Mouse (Mus musculus): ENCODE data around the gene Gm48552. TPM values are rescaled to one million over a fixed set of nuclear protein-coding genes. Genes with fewer than 3 reads are reported as not detected.

The Gm48552 gene
- 1 to 10 TPM; 2.3 to 3.7 TPM for total RNA-seq (2023)

DNA sequence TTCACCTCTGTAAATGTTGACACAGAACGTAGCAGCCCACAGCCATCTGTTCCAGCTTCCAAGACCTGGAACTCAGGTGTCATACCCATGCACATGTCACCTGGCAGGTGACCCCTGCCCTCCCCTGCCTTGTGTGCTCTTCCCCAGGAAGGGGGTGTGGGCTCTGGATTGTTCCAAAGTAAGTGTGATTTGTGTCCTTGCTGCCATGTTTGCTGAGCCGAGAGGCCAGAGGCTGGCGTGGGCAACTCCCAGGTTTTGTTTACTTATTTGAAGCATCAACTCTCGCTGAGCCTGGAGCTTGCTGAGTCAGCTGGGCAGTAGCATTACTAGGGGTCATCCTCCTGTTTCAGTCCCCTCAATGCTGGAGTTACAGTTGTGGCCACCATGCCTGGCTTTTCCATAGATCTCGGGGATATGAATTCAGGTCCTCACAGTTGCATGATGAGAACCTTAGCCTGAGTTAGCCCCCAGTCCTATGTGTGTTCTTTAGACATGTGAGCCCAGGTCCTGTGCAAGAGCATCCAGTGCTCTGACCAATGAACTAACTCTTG, at the start of gene Gm48552:
Gm48552 (plus strand) TSS at position 501 of the 551 bp plus-strand sequence.

DNA sequence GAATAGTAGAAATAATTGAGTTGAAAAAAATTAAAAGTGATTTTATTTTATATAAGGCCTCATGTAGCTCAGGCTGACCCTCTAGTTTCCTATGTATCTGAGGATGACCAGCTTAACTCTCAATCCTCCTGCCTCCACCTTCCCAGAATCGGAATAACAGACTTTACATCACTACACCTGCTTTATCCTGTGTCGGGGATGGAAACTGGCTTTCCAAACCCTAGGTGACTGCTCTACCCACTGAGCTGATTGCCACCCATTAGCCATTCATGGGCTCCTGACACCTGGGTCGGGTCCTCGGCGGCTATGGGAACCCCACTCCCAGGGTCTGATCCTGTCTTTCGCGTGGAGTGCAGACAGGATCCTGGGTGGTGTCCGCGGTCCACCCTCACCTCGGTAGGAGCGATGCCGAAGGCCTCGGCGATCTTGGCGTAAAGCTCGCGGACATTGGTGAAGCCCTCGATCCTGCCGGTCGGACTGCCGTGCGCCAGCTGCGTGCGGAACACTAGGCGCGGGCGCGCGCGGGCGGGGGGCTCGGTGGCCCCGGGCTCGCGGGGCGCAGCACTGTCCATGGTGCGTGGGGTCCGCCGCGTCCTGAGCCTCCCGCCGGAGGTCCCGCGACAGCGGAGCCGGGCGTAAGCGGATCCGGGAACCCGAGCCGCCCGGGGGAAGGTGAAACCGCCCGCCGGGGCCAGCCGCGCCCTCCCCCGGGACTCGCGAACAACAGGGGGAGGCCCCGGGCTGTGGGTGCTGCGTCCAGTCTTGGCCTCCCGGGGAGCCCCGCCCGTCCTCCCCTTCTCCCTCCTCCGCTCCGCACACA, 45.9 kb upstream of the Gm48552 start, which contains the start of gene Gipc3:
Gipc3 (minus strand) TSS at position 581 of the 820 bp plus-strand sequence.

DNA sequence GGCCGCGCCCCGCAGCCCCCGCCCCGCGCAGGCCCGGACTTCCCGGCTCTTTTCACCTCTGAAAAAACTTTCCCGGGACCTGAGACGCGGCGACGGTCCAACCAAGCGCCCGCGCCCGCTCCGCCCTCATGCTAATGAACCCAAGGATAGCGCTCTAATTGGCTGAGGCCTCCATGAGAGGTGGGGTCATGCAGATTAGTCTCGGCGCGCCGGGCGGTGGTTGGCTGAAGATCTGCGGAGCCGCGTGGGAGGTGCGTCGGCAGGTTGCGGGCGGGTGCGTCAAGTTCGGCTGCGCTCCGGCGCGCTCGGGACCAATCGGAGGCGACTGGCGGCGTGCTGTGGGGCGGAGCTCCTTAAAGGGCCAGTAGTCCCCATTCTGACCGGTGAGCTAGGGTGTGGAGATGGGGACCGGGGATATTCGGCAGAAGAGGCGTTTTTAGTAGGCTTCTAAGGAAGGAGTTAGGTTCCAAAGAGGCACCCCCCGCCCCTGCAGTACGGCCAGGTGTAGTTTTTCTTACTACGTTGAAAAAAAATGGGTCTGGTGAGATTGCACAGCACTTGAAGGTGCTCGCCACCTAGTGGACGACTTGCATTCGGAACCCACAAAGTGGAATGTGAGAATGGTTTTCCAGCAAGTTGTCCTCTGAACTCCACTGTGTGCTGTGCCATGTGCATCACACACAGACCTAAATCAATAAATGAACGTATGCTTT, 38.3 kb upstream of the Gm48552 start, which contains the start of gene Hmg20b:
Hmg20b (minus strand) TSS at position 130 of the 713 bp plus-strand sequence.

DNA sequence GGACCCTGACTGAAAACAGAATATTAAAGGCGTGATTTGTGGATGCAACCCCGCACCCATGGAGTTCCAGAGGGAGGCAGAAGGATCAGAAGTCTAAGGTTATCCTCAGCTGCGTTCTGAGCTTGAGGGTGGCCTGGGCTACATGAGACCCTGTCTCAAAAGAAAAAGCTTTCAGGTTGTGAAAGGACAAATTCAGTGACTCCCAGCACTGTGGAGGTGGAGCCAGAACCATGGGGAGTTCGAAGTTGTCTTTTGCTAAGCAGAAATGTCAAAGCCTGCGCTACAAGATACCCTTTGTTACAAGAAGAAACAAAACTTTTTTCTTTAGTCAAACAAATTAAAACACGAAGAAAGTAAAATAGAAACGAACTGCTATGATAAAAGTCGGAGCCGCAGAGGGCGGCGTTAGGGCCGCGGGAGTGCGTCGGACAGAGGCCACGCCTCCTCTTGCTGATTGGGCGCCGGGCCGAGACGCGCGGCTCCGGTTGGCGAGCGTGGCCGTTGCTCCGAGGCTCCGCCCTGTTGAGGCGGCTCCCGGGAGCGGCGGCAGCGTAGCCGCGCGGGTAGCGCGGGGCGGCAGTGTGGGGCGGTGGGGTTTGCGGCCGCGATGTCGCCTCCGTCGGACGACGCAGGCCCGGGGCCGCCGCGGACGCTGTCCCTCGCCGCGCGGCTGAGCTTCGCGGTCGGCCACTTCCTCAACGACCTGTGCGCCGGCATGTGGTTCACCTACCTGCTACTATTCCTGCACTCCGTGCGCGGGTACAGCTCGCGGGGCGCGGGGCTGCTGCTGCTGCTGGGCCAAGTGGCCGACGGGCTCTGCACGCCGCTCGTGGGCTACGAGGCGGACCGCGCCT, 31.6 kb upstream of the Gm48552 start, which contains the start of gene Mfsd12:
Mfsd12 (plus strand) TSS at position 501 of the 854 bp plus-strand sequence.

DNA sequence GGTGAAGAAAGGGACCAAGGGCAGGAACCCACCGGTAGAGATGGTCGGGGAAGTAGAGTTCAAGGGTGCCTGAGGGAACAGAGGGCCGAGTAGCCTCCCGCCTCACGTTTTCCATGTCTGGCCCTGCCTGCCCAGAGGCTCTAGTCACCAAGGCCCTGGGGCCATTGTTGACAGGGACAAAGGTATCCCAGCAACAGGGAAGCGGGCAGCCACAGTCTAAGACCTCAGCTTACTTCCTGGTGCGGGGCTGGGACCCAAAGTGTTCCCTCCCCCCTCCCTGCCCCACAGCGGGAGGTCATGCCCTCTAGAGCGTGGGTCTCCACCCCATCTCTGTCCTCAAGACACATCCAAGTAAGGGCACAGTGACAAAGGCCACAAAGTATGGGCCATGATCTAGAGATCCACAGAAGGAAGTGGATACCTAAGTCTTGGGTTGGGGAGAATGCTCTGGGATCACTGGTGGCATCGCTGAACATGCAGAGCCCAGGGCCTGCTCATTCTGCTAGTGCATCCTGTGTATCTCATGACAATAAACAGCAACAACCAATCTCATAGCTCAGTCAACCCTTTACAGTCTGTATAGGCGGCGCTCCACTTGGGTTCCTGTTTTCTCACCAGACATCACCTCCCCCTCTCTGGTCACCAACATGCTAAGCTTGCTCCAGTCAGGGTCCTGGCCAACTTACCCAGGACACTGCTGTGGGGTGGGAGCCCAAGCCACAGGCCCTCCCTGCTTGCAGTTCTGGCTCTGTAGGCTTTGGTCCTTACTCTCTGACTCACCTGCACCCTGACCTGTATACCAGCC, 22.9 kb upstream of the Gm48552 start, which contains the start of gene 4930404N11Rik:
4930404N11Rik (minus strand) TSS at position 145 of the 805 bp plus-strand sequence.

DNA sequence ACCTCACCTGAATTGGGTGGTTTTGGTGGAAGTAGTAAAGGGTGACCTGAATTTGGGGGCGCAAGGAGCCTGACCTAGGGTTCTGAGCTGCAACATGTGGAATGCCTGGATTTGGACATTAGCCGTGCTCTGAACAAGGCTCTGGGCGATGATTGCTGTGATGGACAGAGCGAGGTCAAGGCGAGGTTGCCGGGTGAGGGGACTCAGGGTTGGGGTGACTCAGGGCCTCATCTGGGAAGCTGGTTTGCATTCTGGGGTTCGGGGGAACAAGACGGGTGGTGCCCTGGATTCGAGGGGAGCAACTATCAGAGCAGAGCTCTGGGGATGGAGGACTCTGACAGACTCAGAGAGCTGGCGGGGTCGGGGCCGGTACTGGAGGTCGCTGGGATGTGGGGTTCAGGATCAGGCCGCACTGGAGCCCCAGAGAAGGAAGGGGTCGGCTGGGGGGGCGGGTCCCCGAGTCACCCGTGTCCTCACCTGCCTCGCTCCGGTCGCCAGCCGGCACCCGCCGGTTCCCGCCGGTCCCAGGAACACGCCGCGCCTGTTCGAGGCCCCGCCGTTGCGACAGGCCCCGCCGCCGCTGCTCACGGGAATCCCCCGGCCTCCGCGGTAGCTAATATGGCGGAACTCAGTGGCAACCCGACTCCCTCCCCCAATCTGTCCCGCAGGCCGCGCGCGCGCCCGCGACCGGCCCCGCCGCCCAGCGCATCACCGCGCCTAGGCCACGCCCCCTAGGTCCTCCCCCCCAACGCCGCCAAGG, 10.8 kb upstream of the Gm48552 start, which contains the start of gene Fzr1:
Fzr1 (minus strand) TSS at position 724 of the 760 bp plus-strand sequence.

DNA sequence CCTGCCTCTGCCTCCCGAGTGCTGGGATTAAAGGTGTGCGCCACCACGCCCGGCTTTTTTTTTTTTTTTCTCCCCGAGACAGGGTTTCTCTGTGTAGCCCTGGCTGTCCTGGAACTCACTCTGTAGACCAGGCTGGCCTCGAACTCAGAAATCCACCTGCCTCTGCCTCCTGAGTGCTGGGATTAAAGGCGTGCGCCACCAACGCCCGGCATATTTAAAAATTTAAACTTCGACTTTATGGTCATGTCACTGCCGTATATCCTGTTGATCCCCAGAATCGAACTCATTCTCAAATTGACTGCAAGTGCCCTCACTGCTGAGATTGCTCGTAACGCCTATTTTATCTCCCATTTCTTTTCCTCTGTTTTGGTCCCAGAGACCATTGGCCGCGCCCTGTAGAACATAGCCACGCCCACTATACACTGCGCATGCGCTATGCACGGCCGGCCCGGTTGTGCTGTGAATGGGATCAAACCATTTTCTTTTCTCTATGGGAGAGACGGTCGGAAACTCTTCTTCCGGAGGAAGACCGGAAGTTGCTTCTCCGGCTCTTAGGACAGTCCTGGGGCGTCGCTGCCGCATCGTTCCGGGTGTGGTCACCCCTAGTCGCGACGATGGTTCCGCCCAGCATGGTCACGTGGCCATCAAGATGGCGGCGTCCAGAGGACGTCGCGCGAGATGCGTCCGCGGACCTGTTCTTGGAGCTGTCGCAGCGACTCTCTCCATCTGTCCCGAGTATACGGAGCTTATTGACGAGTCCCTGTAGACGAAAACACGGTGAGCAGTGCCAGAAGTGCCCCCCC, 4.8 kb upstream of the Gm48552 start, which contains the start of the genes Dohh and Gm48551:
Dohh (plus strand) TSS at position 627 of the 803 bp plus-strand sequence.
Gm48551 (plus strand) TSS at position 665 of the 803 bp plus-strand sequence.

DNA sequence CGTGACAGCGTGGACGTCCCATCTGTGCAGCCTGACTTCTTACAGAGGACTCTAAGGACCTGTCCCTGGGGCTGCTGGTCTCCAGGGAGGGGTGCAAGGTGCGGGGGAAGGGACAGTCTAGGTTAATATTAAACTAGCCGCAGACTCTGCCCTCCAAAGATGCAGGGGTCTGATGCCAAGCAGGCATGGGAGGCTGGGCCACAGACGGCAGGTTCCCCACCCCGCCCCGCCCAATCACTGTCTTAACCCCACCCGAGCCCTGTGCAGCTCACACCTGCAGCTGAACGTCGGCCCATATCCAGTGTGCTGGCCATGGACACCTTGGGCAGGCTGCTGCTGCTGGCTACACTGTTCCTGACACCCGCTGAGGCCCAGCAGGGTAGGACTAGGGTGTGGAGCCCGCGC, 4.0 kb downstream of the Gm48552 start, which contains the start of gene Smim24:
Smim24 (plus strand) TSS at position 271 of the 405 bp plus-strand sequence.

Other genes with a start within 250 kb of the Gm48552 start
- 10 to 100 TPM; 23.5 to 34.3 TPM for gene Pias4, start 221.1 kb upstream of the Gm48552 start, total RNA-seq (2023)
- 1,000 to 10,000 TPM; 1,547 to 1,607 TPM for gene Eef2, start 212.4 kb upstream of the Gm48552 start, total RNA-seq (2023)
- 10 to 100 TPM; 33.4 to 35.1 TPM for gene Dapk3, start 206.0 kb upstream of the Gm48552 start, total RNA-seq (2023)
- gene 4930442H23Rik, start 205.2 kb upstream of the Gm48552 start, total RNA-seq (2023): not detected
- gene Nmrk2, start 187.0 kb upstream of the Gm48552 start, total RNA-seq (2023): not detected
- not detected for gene Atcay, start 158.2 kb upstream of the Gm48552 start, total RNA-seq (2023)
- gene Zfr2, start 155.8 kb upstream of the Gm48552 start, total RNA-seq (2023): 1 to 10 TPM; 1.3 to 2.7 TPM
- 10 to 100 TPM; 42.3 to 59.6 TPM for gene Matk, start 136.1 kb upstream of the Gm48552 start, total RNA-seq (2023)
- gene Mrpl54, start 122.1 kb upstream of the Gm48552 start, total RNA-seq (2023): 10 to 100 TPM; 75.9 to 85.4 TPM
- 10 to 100 TPM; 42.4 to 46.0 TPM for gene Apba3, start 122.0 kb upstream of the Gm48552 start, total RNA-seq (2023)
- gene Tjp3, start 97.4 kb upstream of the Gm48552 start, total RNA-seq (2023): 1 to 10 TPM; 1.7 to 4.5 TPM
- 100 to 1,000 TPM; 135 to 147 TPM for gene Pip5k1c, start 96.0 kb upstream of the Gm48552 start, total RNA-seq (2023)
- gene Cactin, start 67.9 kb upstream of the Gm48552 start, total RNA-seq (2023): 10 to 100 TPM; 29.4 to 32.4 TPM
- gene Tbxa2r, start 60.3 kb upstream of the Gm48552 start, total RNA-seq (2023): under 1 TPM in 1 of 2 experiments, not detected in 1; 0.26 TPM
- gene Gipc3, start 45.7 kb upstream of the Gm48552 start, total RNA-seq (2023): under 1 TPM in 1 of 2 experiments, not detected in 1; 0.15 TPM
- gene Hmg20b, start 38.5 kb upstream of the Gm48552 start, total RNA-seq (2023): 10 to 100 TPM; 71.4 to 85.8 TPM
- 10 to 100 TPM; 38.4 to 44.6 TPM for gene Mfsd12, start 31.5 kb upstream of the Gm48552 start, total RNA-seq (2023)
- gene 4930404N11Rik, start 23.2 kb upstream of the Gm48552 start, total RNA-seq (2023): 1 to 10 TPM; 3.5 to 3.7 TPM
- gene Fzr1, start 10.5 kb upstream of the Gm48552 start, total RNA-seq (2023): 10 to 100 TPM; 33.5 to 38.0 TPM
- 10 to 100 TPM; 31.3 to 35.2 TPM for gene Dohh, start 4.6 kb upstream of the Gm48552 start, total RNA-seq (2023)
- 1 to 10 TPM in 1 of 2 experiments, under 1 TPM in 1; 0.97 to 1.3 TPM for gene Gm48551, start 4.5 kb upstream of the Gm48552 start, total RNA-seq (2023)
- gene Smim24, start 4.0 kb downstream of the Gm48552 start, total RNA-seq (2023): 10 to 100 TPM; 11.9 to 12.5 TPM
- gene Nfic, start 66.6 kb downstream of the Gm48552 start, total RNA-seq (2023): 10 to 100 TPM; 71.7 to 75.6 TPM
- gene Celf5, start 93.7 kb downstream of the Gm48552 start, total RNA-seq (2023): not detected
- gene Ncln, start 107.4 kb downstream of the Gm48552 start, total RNA-seq (2023): 100 to 1,000 TPM; 108 to 128 TPM
- 10 to 100 TPM; 13.4 to 15.1 TPM for gene S1pr4, start 111.1 kb downstream of the Gm48552 start, total RNA-seq (2023)
- gene Gna15, start 135.2 kb downstream of the Gm48552 start, total RNA-seq (2023): 10 to 100 TPM; 20.9 to 21.4 TPM
- 10 to 100 TPM; 12.5 to 13.8 TPM for gene Gna11, start 156.2 kb downstream of the Gm48552 start, total RNA-seq (2023)
- 100 to 1,000 TPM; 239 to 246 TPM for gene Aes, start 170.5 kb downstream of the Gm48552 start, total RNA-seq (2023)
- gene Tle2, start 185.6 kb downstream of the Gm48552 start, total RNA-seq (2023): 1 to 10 TPM; 3.4 to 4.2 TPM
- 1 to 10 TPM; 1.2 to 3.4 TPM for gene Tle6, start 212.1 kb downstream of the Gm48552 start, total RNA-seq (2023)
- 1 to 10 TPM in 1 of 2 experiments, under 1 TPM in 1; 0.85 to 1.0 TPM for gene BC025920, start 217.3 kb downstream of the Gm48552 start, total RNA-seq (2023)
- 10 to 100 TPM; 13.4 to 14.7 TPM for gene Sirt6, start 238.8 kb downstream of the Gm48552 start, total RNA-seq (2023)
- 1 to 10 TPM; 2.9 to 4.5 TPM for gene Ankrd24, start 239.5 kb downstream of the Gm48552 start, total RNA-seq (2023)